Comparison of ENCODE assay signal across 23 mouse cellular contexts in the genomic region with DNA sequence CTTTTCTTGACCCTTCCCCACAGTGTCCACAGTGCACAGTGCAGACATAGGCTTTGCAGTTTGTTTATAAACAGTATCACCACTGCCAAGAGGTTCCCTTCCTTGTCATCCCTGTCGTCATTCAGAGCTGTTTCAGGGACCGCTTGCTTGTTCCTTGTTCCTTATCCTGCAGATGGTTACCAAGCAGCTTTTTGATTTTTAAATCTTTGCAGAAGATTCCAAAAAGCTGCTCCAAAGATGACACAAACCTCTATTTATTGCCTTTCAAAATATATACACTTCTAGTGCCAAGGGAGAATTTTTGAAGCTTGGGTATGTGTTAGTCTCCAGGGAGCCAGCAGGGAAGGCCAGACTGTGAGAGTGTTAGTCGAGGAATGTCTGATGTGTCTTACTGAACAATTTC.
A peak's percentile ranks its signal among the peaks of the same experiment; 100 is the strongest.
DNase-seq lines count a peak whose midpoint lies in the region; ATAC-seq and TF ChIP-seq lines count a peak whose summit lies in the region.
"Had no signal": no experiment of that assay in that cellular context is flagged by ENCODE, and none has a peak within 500 bp of the region (broad histone marks: within the 10 kb centered on the region; RNA-seq: fewer than 3 reads in every experiment).

No protein-coding gene starts in this region.

- no peaks in the 10 kb centered on the region for H3K27me3 ChIP-seq in forebrain, postnatal 0 days (ENCODE audit: insufficient read depth, low read length)
- no peaks in the 10 kb centered on the region for H3K27me3 ChIP-seq in forebrain, embryonic 10.5 days (ENCODE audit: poor library complexity, severe bottlenecking)
- no peaks in the 10 kb centered on the region for H3K27me3 ChIP-seq in lung, embryonic 14.5 days (ENCODE audit: insufficient read depth, low read length)
- H3K27me3 ChIP-seq: embryonic facial prominence, embryonic 12.5 days; liver, embryonic 15.5 days; midbrain, embryonic 13.5 days; Patski had no signal

- WGBS in forebrain, postnatal 0 days, result 41% methylated on average over 3 of the region's 3 CpGs
- WGBS in forebrain, embryonic 10.5 days, result 87% methylated on average over 3 of the region's 3 CpGs
- WGBS in lung, embryonic 14.5 days, result 36% methylated on average over 3 of the region's 3 CpGs

- no peak overlapping the region for H3K4me3 ChIP-seq in forebrain, postnatal 0 days (ENCODE audit: low read depth, low read length)
- no peak overlapping the region for H3K4me3 ChIP-seq in forebrain, embryonic 10.5 days
- H3K4me3 ChIP-seq in lung, embryonic 14.5 days (ENCODE audit: low read depth, low read length), result no peak overlapping the region
- H3K4me3 ChIP-seq: embryonic facial prominence, embryonic 12.5 days; limb, embryonic 10.5 days; liver, embryonic 15.5 days; midbrain, embryonic 13.5 days had no signal

- no peaks in the 10 kb centered on the region for H3K9me3 ChIP-seq in forebrain, postnatal 0 days (ENCODE audit: low read length)
- H3K9me3 ChIP-seq in forebrain, embryonic 10.5 days, result no peaks in the 10 kb centered on the region; the same call in 1 of the 2 replicates
- H3K9me3 ChIP-seq in lung, embryonic 14.5 days (ENCODE audit: low read depth, low read length), result no peaks in the 10 kb centered on the region
- H3K9me3 ChIP-seq: embryonic facial prominence, embryonic 12.5 days; limb, embryonic 10.5 days; liver, embryonic 15.5 days; midbrain, embryonic 13.5 days had no signal

- no peak overlapping the region for H3K27ac ChIP-seq in forebrain, postnatal 0 days (ENCODE audit: low read depth, low read length)
- no peak overlapping the region for H3K27ac ChIP-seq in forebrain, embryonic 10.5 days
- H3K27ac ChIP-seq in lung, embryonic 14.5 days (ENCODE audit: low read depth), result no peak overlapping the region
- H3K27ac ChIP-seq: embryonic facial prominence, embryonic 12.5 days; hindbrain, postnatal 0 days; limb, embryonic 10.5 days; liver, embryonic 15.5 days; midbrain, embryonic 13.5 days had no signal

- TF ChIP-seq CTCF in forebrain, postnatal 0 days (IDR thresholded peaks at IDR 0.05; ENCODE audit: low read depth), result no peak
- TF ChIP-seq CTCF in lung, embryonic 14.5 days (IDR thresholded peaks at IDR 0.05; ENCODE audit: low read depth), result no peak

- H3K9ac ChIP-seq in forebrain, postnatal 0 days, result no peak overlapping the region
- no peak overlapping the region for H3K9ac ChIP-seq in lung, embryonic 14.5 days
- H3K9ac ChIP-seq: embryonic facial prominence, embryonic 12.5 days; liver, embryonic 15.5 days; midbrain, embryonic 13.5 days had no signal

- H3K4me2 ChIP-seq in forebrain, postnatal 0 days (ENCODE audit: low read depth), result no peak overlapping the region
- no peak overlapping the region for H3K4me2 ChIP-seq in lung, embryonic 14.5 days
- H3K4me2 ChIP-seq: embryonic facial prominence, embryonic 12.5 days; heart, embryonic 11.5 days; liver, embryonic 15.5 days; midbrain, embryonic 13.5 days had no signal

- peak; percentile 56 for DNase-seq in forebrain, postnatal 0 days
- DNase-seq in forebrain, embryonic 10.5 days (ENCODE audit: extremely low spot score, low spot score), result no peak
- peak; percentile 72 for DNase-seq in lung, embryonic 14.5 days
- DNase-seq in lung, postnatal 4 days, result no peak
- DNase-seq in right cerebral cortex, postnatal 10 days (ENCODE audit: low spot score in 2 of 2), result peak; percentile 35 to 50
- DNase-seq in right cerebral cortex, postnatal 25 days, result no peak
- DNase-seq in kidney, adult 8-10 months, result no peak
- DNase-seq: adrenal gland, postnatal 36 days; cerebellum, adult 18-20 months; cerebellum, postnatal 25 days; heart, postnatal 10 days; kidney, postnatal 4 days; liver; right cerebral cortex, postnatal 14 days; thymus, postnatal 14 days had no signal

- no peaks in the 10 kb centered on the region for H3K36me3 ChIP-seq in forebrain, postnatal 0 days (ENCODE audit: insufficient read depth)
- no peaks in the 10 kb centered on the region for H3K36me3 ChIP-seq in forebrain, embryonic 10.5 days (replicated peaks)
- H3K36me3 ChIP-seq in lung, embryonic 14.5 days (ENCODE audit: insufficient read depth), result no peaks in the 10 kb centered on the region
- H3K36me3 ChIP-seq: embryonic facial prominence, embryonic 12.5 days; limb, embryonic 10.5 days; liver, embryonic 15.5 days; midbrain, embryonic 13.5 days had no signal

- H3K4me1 ChIP-seq in forebrain, postnatal 0 days (ENCODE audit: insufficient read depth), result peaks cover 7% of the 10 kb centered on the region; the same call in 1 of the 2 replicates
- peaks cover 8% of the 10 kb centered on the region for H3K4me1 ChIP-seq in forebrain, embryonic 10.5 days
- H3K4me1 ChIP-seq in lung, embryonic 14.5 days (ENCODE audit: insufficient read depth), result no peaks in the 10 kb centered on the region; the same call in 1 of the 2 replicates
- H3K4me1 ChIP-seq: embryonic facial prominence, embryonic 12.5 days; limb, embryonic 10.5 days; liver, embryonic 15.5 days had no signal

- peak; percentile 79 for ATAC-seq in forebrain, postnatal 0 days
- peak; percentile 94 for ATAC-seq in lung, embryonic 14.5 days (ENCODE audit: insufficient read depth)
- ATAC-seq: hindbrain, postnatal 0 days; intestine, postnatal 0 days; midbrain, embryonic 13.5 days; Patski had no signal

Comparison
In these comparisons a context has a peak if more than half of its experiments do, and no peak if none do; other contexts are left out.
1. DNase-seq: peak in forebrain, postnatal 0 days (single experiment), lung, embryonic 14.5 days (single experiment) and right cerebral cortex, postnatal 10 days (2 of 2); none in forebrain, embryonic 10.5 days (single experiment), lung, postnatal 4 days (0 of 2), right cerebral cortex, postnatal 25 days (single experiment) and kidney, adult 8-10 months (0 of 2).